Mouse (Mus musculus) testis, adult 2 months (tissue): Measurements from ENCODE around the gene Brd3os.

Source experiments
- CTCF ChIP-seq: fragments of 200-500 bp; IDR thresholded peaks from 2 replicates; pipeline ENCODE4 v1.5.1; 2012; ENCODE audit warnings: low read depth, mild to moderate bottlenecking, inconsistent platforms, low read length, moderate library complexity; ENCODE audit not compliant: control insufficient read depth, insufficient read depth, insufficient replicate concordance
- POLR2A ChIP-seq: fragments of 200-500 bp; IDR thresholded peaks from 2 replicates; pipeline ENCODE4 v1.6.1; 2012; ENCODE audit warnings: low read depth, mild to moderate bottlenecking, inconsistent platforms, low read length, moderate library complexity; ENCODE audit not compliant: control insufficient read depth

- TF ChIP-seq CTCF (no peak), POLR2A (no peak)
Observed at GRCm38 (mm10) chr2:27480367-27480766, 38.2 kb downstream of the Brd3os start.
